Mouse (Mus musculus): ENCODE results near the gene Hspe1.

Gene Hspe1

GRCm38 (mm10) chr1:55134301-55134700 is 46.4 kb downstream of the Hspe1 start:
- DNase-seq (ENCODE audit: low spot score in 2 of 2): no peak

DNA sequence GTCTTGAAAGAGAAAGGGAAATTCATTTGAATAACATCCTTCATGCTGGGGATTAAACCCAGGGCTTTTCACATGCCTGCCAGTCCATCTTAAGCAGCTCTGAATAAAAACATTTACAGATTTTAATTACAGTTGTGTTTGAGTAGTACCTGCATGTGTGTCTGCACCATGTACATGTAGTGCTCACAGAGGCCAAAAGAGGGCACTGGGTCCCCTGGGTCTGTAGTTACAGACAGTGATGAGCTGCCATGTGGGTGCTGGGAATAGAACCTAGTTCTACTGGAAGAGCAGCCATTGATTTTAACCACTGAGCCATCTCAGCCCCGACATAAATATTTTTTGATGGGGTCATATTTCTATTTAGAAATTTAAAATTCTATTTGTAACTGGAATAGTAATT is 47.9 kb downstream of the Hspe1 start:
- DNase-seq (ENCODE audit: low spot score in 2 of 2): no peak

Data from urinary bladder, postnatal 4 days (tissue).